Mouse (Mus musculus): Measurements from ENCODE around the gene Slc25a22.

- TF ChIP-seq POLR2A (IDR thresholded peaks at IDR 0.05; ENCODE audit: borderline replicate concordance, control insufficient read depth, low read depth, low read length) (no peak), CTCF (IDR thresholded peaks at IDR 0.05; ENCODE audit: control insufficient read depth, insufficient read depth, low read length) (no peak)
Measured at GRCm38 (mm10) chr7:141431434-141432185, 6.1 kb downstream of the Slc25a22 start.

All from bone marrow, adult 2 months (tissue).